Mouse (Mus musculus) gastrocnemius, adult 2 months (tissue): Measurements from ENCODE around the gene Gm20715. TPM values are rescaled to one million over a fixed set of nuclear protein-coding genes. Genes with fewer than 3 reads are reported as not detected.
"Not testable (repeated sequence)": the region's sequence is repeated elsewhere in the genome, so short reads cannot be mapped to it uniquely, and the experiment has no call there.

ENCODE experiments used
- DNase-seq: peaks from one replicate; pipeline ENCODE4 v3.0.0; 2022
- H3K27ac ChIP-seq: fragments of 200-600 bp; 2 replicates; pipeline ENCODE4 v1.8.1; 2022; ENCODE audit warnings: mild to moderate bottlenecking
- H3K4me3 ChIP-seq: fragments of 200-600 bp; 2 replicates; pipeline ENCODE4 v1.8.1; 2022; ENCODE audit warnings: mild to moderate bottlenecking, moderate library complexity
- CTCF ChIP-seq: fragments of 200-600 bp; IDR thresholded peaks from 2 replicates; pipeline ENCODE4 v1.8.1; 2022; ENCODE audit warnings: antibody characterized with exemption, mild to moderate bottlenecking, moderate library complexity
- intact Hi-C: fragments of 180-260 bp; cut with DNase I; formaldehyde crosslinking; loops from one replicate; pipeline ENCODE4 v1.15.1; 2025
- long read RNA-seq, 2 experiments: library from polyadenylated mRNA; stranded (forward); transcript quantifications; one replicate each; pipeline ENCODE4 v2.0.0; 2021
- total RNA-seq, 2 experiments: library from RNA; stranded (reverse); gene quantifications; 2 replicates each; pipeline ENCODE4 v1.2.3; 2021

Gm20715 gene
- not detected for total RNA-seq
- long read RNA-seq, experiment 1, result 0 reads
- long read RNA-seq, experiment 2, result 0 reads

- TF ChIP-seq CTCF, result no peak
- intact Hi-C loops, result loop anchor here (5.0 kb wide), 1 partner anchor 48 kb away; the partner anchor contains the start of gene Zfp78
- DNase-seq, result peak; percentile 94
- H3K4me3 ChIP-seq, result no peak within 1 kb of the TSS
- H3K27ac ChIP-seq, result no peak within 1 kb of the TSS
Measured at GRCm38 (mm10) chr7:6410043-6410442, at the start of gene Gm20715. Gm20715 (plus strand) TSS chr7:6410277.

DNA sequence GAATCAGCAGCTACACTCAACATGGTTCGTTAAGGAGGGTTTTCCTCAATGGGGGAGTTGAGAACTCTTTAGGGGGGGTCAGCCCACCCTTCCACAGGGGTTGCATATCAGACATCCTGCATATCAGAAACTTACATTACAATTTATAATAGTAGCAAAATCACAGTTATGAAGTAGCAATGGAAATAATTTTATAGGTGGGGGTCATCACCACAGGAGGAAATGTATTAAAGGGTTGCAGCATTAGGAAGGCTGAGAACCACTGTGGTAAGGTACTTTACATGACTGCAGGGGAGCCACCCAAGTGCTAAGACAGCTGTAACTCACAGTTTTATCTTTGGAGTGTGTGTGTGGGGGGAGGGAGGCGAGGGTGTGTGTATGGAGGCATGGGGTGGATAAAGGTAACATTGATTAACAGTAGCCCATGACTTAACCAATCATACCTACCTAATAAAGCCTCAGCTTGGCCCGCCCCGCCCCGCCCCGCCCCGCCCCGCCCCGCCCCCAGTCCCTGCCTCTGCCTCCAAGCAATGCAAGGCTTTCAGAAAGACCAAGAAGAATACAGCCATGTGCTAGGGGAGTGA, 49.5 kb upstream of the Gm20715 start:
- H3K27ac ChIP-seq, result no peak overlapping the region
- H3K4me3 ChIP-seq, result no peak overlapping the region
- intact Hi-C loops, result loop anchor here (5.0 to 10.0 kb wide), 5 partner anchors 52 to 557 kb away; partner anchors contain the start of genes Gm20715, Zfp667 and Zim1
- DNase-seq, result no peak
- no peak for TF ChIP-seq CTCF

- Histone ChIP-seq H3K27ac (peak overlapping the region; percentile 80), H3K4me3 (peak overlapping the region; percentile 81)
- intact Hi-C loops, result loop anchor here (2.0 to 10.0 kb wide), 6 partner anchors 21 to 556 kb away; partner anchors contain the start of genes Gm20715, Zfp28, Zfp667 and Zim1
- no peak for TF ChIP-seq CTCF
- DNase-seq, result no peak
Measured at GRCm38 (mm10) chr7:6361756-6362155, 48.3 kb upstream of the Gm20715 start.

DNA sequence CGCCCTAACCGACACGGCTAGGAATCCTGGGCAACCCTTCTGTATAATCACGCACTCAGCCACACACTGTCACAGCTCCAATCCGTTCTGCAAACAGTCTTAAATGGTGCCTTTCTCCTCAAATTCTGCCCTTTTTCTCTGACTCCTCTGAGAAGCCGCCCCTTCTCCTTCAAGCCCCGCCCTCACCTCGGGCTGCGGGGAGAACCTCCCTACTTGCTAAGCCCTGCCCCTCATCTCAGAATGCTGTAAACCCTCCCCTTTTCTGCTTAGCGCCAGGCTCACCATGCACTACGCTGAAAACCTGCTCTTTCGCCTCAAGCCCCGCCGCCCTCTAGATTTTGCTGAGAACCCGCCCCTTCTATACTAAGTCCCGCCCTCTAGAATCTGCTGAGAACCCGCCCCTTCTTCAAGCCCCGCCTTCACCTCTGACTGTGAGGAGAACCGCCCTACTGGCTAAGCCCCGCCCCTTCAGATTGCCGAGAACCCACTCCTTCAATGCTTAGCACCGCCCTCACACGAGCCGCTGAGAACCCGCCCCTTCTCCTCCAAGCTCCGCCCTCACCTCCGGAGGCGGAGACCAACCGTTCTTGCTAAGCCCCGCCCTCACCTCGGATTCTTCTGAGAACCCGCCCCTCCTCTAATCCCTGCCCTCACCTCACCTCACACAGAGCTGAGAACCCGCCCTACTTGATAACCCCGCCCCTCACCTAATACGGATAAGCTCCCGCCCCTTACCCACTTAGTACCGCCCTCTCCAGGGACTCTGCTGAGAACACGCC, 47.6 kb upstream of the Gm20715 start:
- peak; percentile 98 for DNase-seq
- no peak for TF ChIP-seq CTCF
- Histone ChIP-seq H3K4me3 (peak overlapping the region; percentile 81), H3K27ac (peak overlapping the region; percentile 92)
- intact Hi-C loops, result loop anchor here (2.0 to 10.0 kb wide), 6 partner anchors 20 to 555 kb away; partner anchors contain the start of genes Gm20715, Zfp28, Zfp667 and Zim1

DNA sequence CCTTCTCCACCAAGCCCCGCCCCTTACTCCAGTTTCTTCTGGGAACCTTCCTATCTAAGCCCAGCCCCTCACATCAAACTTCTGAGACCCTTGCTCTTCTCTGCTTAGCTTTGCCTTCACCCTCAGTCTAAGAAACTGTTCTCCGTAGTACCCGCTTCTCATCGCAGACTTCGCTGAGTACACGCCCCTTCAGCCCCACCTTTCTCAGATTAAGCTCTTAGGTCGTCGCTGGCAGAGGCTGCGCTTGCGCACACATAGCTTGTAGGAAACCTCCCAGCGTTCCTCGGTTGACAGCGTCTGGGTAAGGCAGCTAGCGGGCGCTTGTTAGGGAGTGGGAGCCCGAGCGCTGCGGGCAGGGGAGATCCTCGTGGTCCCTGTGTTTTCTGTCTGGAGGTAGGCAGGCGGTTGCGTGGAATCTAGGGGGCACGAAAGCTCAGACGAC, 47.0 kb upstream of the Gm20715 start, which contains the start of gene Zfp78:
Gene Zfp78 (plus strand): TSS at position 234 of the 442 bp plus-strand sequence.
- peak; percentile 22; the same call in 1 of the 2 replicates for TF ChIP-seq CTCF
- H3K4me3 ChIP-seq, result peak within 1 kb of the TSS; percentile 81
- peak; percentile 88 for DNase-seq
- intact Hi-C loops, result loop anchor here (2.0 to 10.0 kb wide), 6 partner anchors 20 to 554 kb away; partner anchors contain the start of genes Gm20715, Zfp28, Zfp667 and Zim1
- peak within 1 kb of the TSS; percentile 92 for H3K27ac ChIP-seq

- no peak for TF ChIP-seq CTCF
- DNase-seq, result no peak
- no peak overlapping the region for H3K27ac ChIP-seq
- no peak overlapping the region for H3K4me3 ChIP-seq
- intact Hi-C loops, result loop anchor here (5.0 to 10.0 kb wide), 5 partner anchors 48 to 553 kb away; partner anchors contain the start of genes Gm20715, Zfp667 and Zim1
Measured at GRCm38 (mm10) chr7:6364761-6365160, 45.3 kb upstream of the Gm20715 start.

GRCm38 (mm10) chr7:6367185-6367584, 42.9 kb upstream of the Gm20715 start:
- no peak overlapping the region for H3K27ac ChIP-seq
- no peak for DNase-seq
- H3K4me3 ChIP-seq, result no peak overlapping the region
- intact Hi-C loops, result loop anchor here (10.0 kb wide), 2 partner anchors 82 to 328 kb away; partner anchors contain the start of genes Zfp667 and Zim1
- TF ChIP-seq CTCF, result no peak

- DNase-seq, H3K27ac ChIP-seq, H3K4me3 ChIP-seq: not testable (repeated sequence)
- intact Hi-C loops, result loop anchor here (10.0 kb wide), 2 partner anchors 83 to 327 kb away; partner anchors contain the start of genes Zfp667 and Zim1
Measured at GRCm38 (mm10) chr7:6368146-6368545, 41.9 kb upstream of the Gm20715 start.

- DNase-seq, result no peak
- no peak overlapping the region for H3K4me3 ChIP-seq
- no peak for TF ChIP-seq CTCF
- intact Hi-C loops, result loop anchor here (10.0 kb wide), 2 partner anchors 85 to 325 kb away; partner anchors contain the start of genes Zfp667 and Zim1
- no peak overlapping the region for H3K27ac ChIP-seq
Measured at GRCm38 (mm10) chr7:6369460-6369859, 40.6 kb upstream of the Gm20715 start.

- intact Hi-C loops, result no loop called here
- no peak overlapping the region for H3K4me3 ChIP-seq
- TF ChIP-seq CTCF, result no peak
- DNase-seq, result no peak
- H3K27ac ChIP-seq, result no peak overlapping the region
Measured at GRCm38 (mm10) chr7:6372993-6373392, 37.1 kb upstream of the Gm20715 start.

DNA sequence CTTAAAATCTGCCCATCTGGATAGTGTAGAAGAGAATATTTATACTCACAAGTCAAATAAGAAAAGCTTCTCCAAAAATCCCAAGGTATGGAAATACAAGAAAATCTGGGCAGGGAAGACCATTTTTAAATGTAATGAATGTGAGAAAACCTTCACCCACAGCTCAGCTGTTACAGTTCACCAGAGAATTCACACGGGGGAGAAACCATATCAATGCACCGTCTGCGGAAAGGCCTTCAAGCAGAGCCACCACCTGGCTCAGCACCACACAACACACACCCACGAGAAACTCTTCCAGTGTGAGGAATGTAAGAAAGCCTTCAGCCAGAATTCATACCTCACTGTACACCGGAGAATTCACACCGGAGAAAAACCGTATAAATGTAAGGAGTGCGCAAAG, 31.6 kb upstream of the Gm20715 start:
- no peak for TF ChIP-seq CTCF
- no peak for DNase-seq
- Histone ChIP-seq H3K4me3 (no peak overlapping the region), H3K27ac (no peak overlapping the region)
- intact Hi-C loops, result no loop called here

DNA sequence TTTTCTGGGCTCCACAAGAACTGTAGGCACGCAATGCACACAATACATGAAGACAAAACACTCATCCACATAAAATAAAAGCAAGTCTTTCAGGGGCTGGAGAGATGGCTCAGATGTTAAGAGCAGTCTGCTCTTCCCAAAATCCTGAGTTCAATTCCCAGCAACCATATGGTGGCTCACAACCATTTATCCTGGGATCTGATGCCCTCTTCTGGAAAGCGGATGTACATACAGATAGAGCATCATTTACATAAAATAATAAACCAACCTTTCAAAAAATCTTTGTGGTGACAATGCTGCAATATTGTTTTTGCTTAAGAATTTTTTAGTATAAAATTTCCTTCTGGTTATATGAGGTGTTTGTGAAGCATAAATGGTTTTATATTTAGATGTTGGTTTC, 28.6 kb upstream of the Gm20715 start:
- H3K4me3 ChIP-seq, result no peak overlapping the region
- intact Hi-C loops, result no loop called here
- no peak overlapping the region for H3K27ac ChIP-seq
- DNase-seq, result no peak
- peak; percentile 19; the same call in 1 of the 2 replicates for TF ChIP-seq CTCF

GRCm38 (mm10) chr7:6383044-6383455, 27.0 kb upstream of the Gm20715 start, which contains the start of gene Zfp28:
Zfp28 (plus strand) TSS chr7:6383295.
- H3K4me3 ChIP-seq, result peak within 1 kb of the TSS; percentile 79
- peak; percentile 96 for DNase-seq
- peak within 1 kb of the TSS; percentile 67 for H3K27ac ChIP-seq
- 0 out of 2 replicates have a peak, but pooled peaks have one; percentile 10 for TF ChIP-seq CTCF
- intact Hi-C loops, result loop anchor here (2.0 kb wide), 2 partner anchors 16 to 20 kb away; partner anchors contain the start of genes Smim17 and Zfp78
